Mouse (Mus musculus): ENCODE results near the gene Utp20. TPM values are rescaled to one million over a fixed set of nuclear protein-coding genes. Genes with fewer than 3 reads are reported as not detected.

The Utp20 gene
- total RNA-seq, 1 experiment, result 136 TPM

- in situ Hi-C loops (cut with MboI; ENCODE audit: low sequenced_read_pairs in 2 of 2, unreplicated experiment in 2 of 2), result no loop called here
- H3K9me3 ChIP-seq (ENCODE audit: control insufficient read depth, insufficient read depth, low read depth, low read length), result no peaks in the 10 kb centered on the region
- 0 out of 2 replicates have a peak, but pooled peaks have one; percentile 10 for TF ChIP-seq CHD2 (IDR thresholded peaks at IDR 0.05; ENCODE audit: low read depth, low read length)
- no peak for TF ChIP-seq ZNF384 (IDR thresholded peaks at IDR 0.05; ENCODE audit: low read depth, low read length)
- TF ChIP-seq HCFC1 (IDR thresholded peaks at IDR 0.05; ENCODE audit: borderline replicate concordance, insufficient read depth, low read length), result no peak
- no peak overlapping the region for H3K27ac ChIP-seq (ENCODE audit: insufficient read depth, low read depth, low read length, poor library complexity, severe bottlenecking)
- peak overlapping the region; percentile 88 for H3K9ac ChIP-seq (ENCODE audit: insufficient read depth, low read depth, low read length, poor library complexity, severe bottlenecking)
- DNase-seq (ENCODE audit: low read depth, low spot score), result no peak
- peaks cover 0 to 2% of the 10 kb centered on the region in 2 experiments; a peak in 1 of 4 replicates for H3K4me1 ChIP-seq (ENCODE audit: control insufficient read depth in 2 of 2, insufficient read depth in 2 of 2, low read length in 2 of 2, poor library complexity in 1 of 2)
- H3K36me3 ChIP-seq (ENCODE audit: control insufficient read depth, insufficient read depth, low read length, poor library complexity, severe bottlenecking), result no peaks in the 10 kb centered on the region
- H3K4me3 ChIP-seq (ENCODE audit: insufficient read depth in 1 of 2, low read depth in 1 of 2, low read length in 2 of 2, poor library complexity in 1 of 2, severe bottlenecking in 1 of 2), result peak overlapping the region; percentile 73 to 76
Measured at GRCm38 (mm10) chr10:88731496-88732308, 94.9 kb downstream of the Utp20 start.

GRCm38 (mm10) chr10:88730571-88731495 is 95.8 kb downstream of the Utp20 start, which contains the start of gene Arl1:
TSS of gene Arl1 (plus strand) at chr10:88730858.
- Histone ChIP-seq H3K36me3 (ENCODE audit: control insufficient read depth, insufficient read depth, low read length, poor library complexity, severe bottlenecking) (no peaks in the 10 kb centered on the region), H3K27ac (ENCODE audit: insufficient read depth, low read depth, low read length, poor library complexity, severe bottlenecking) (no peak within 1 kb of the TSS), H3K9me3 (ENCODE audit: control insufficient read depth, insufficient read depth, low read depth, low read length) (no peaks in the 10 kb centered on the region), H3K4me1 (ENCODE audit: control insufficient read depth in 2 of 2, insufficient read depth in 2 of 2, low read length in 2 of 2, poor library complexity in 1 of 2) (peaks cover 0 to 2% of the 10 kb centered on the region in 2 experiments; a peak in 1 of 4 replicates), H3K9ac (ENCODE audit: insufficient read depth, low read depth, low read length, poor library complexity, severe bottlenecking) (peak within 1 kb of the TSS; percentile 88), H3K4me3 (ENCODE audit: insufficient read depth in 1 of 2, low read depth in 1 of 2, low read length in 2 of 2, poor library complexity in 1 of 2, severe bottlenecking in 1 of 2) (peak within 1 kb of the TSS; percentile 73 to 76)
- TF ChIP-seq HCFC1 (IDR thresholded peaks at IDR 0.05; ENCODE audit: borderline replicate concordance, insufficient read depth, low read length) (peak; percentile 72), ZC3H11A (IDR thresholded peaks at IDR 0.05; ENCODE audit: borderline replicate concordance, low read depth, low read length) (peak; percentile 100), ZNF384 (IDR thresholded peaks at IDR 0.05; ENCODE audit: low read depth, low read length) (no peak), CHD2 (IDR thresholded peaks at IDR 0.05; ENCODE audit: low read depth, low read length) (no peak), MAFK (IDR thresholded peaks at IDR 0.05; ENCODE audit: insufficient read depth, low read depth, low read length) (no peak)
- DNase-seq (ENCODE audit: low read depth, low spot score), result peak; percentile 77
- in situ Hi-C loops (cut with MboI; ENCODE audit: low sequenced_read_pairs in 2 of 2, unreplicated experiment in 2 of 2), result no loop called here

- in situ Hi-C loops (cut with MboI; ENCODE audit: low sequenced_read_pairs in 2 of 2, unreplicated experiment in 2 of 2), result loop anchor here in 1 of 2 experiments (10.0 kb wide), 1 partner anchor 173 kb away; no protein-coding TSS in a partner anchor
- no peak for TF ChIP-seq ZNF384 (IDR thresholded peaks at IDR 0.05; ENCODE audit: low read depth, low read length)
- TF ChIP-seq CHD2 (IDR thresholded peaks at IDR 0.05; ENCODE audit: low read depth, low read length), result no peak
- TF ChIP-seq MAFK (IDR thresholded peaks at IDR 0.05; ENCODE audit: insufficient read depth, low read depth, low read length), result no peak
- no peak for TF ChIP-seq ZC3H11A (IDR thresholded peaks at IDR 0.05; ENCODE audit: borderline replicate concordance, low read depth, low read length)
- TF ChIP-seq HCFC1 (IDR thresholded peaks at IDR 0.05; ENCODE audit: borderline replicate concordance, insufficient read depth, low read length), result no peak
- DNase-seq (ENCODE audit: low read depth, low spot score), result no peak
Measured at GRCm38 (mm10) chr10:88728166-88728565, 98.4 kb downstream of the Utp20 start.

GRCm38 (mm10) chr10:88727128-88727527 is 99.5 kb downstream of the Utp20 start:
- Histone ChIP-seq H3K36me3 (ENCODE audit: control insufficient read depth, insufficient read depth, low read length, poor library complexity, severe bottlenecking) (no peaks in the 10 kb centered on the region), H3K9ac (ENCODE audit: insufficient read depth, low read depth, low read length, poor library complexity, severe bottlenecking) (no peak overlapping the region), H3K4me3 (ENCODE audit: insufficient read depth in 1 of 2, low read depth in 1 of 2, low read length in 2 of 2, poor library complexity in 1 of 2, severe bottlenecking in 1 of 2) (no peak overlapping the region), H3K4me1 (ENCODE audit: control insufficient read depth in 2 of 2, insufficient read depth in 2 of 2, low read length in 2 of 2, poor library complexity in 1 of 2) (peaks cover 0 to 4% of the 10 kb centered on the region in 2 experiments; a peak in 1 of 4 replicates), H3K9me3 (ENCODE audit: control insufficient read depth, insufficient read depth, low read depth, low read length) (no peaks in the 10 kb centered on the region), H3K27ac (ENCODE audit: insufficient read depth, low read depth, low read length, poor library complexity, severe bottlenecking) (no peak overlapping the region)
- DNase-seq (ENCODE audit: low read depth, low spot score), result no peak
- TF ChIP-seq HCFC1 (IDR thresholded peaks at IDR 0.05; ENCODE audit: borderline replicate concordance, insufficient read depth, low read length) (no peak), ZC3H11A (IDR thresholded peaks at IDR 0.05; ENCODE audit: borderline replicate concordance, low read depth, low read length) (peak; percentile 35; the same call in 1 of the 2 replicates)
- in situ Hi-C loops (cut with MboI; ENCODE audit: low sequenced_read_pairs in 2 of 2, unreplicated experiment in 2 of 2), result loop anchor here in 1 of 2 experiments (10.0 kb wide), 1 partner anchor 172 kb away; no protein-coding TSS in a partner anchor

More at GRCm38 (mm10) chr10:88728166-88728565, 98.4 kb downstream of the Utp20 start:
- Histone ChIP-seq H3K36me3 (ENCODE audit: control insufficient read depth, insufficient read depth, low read length, poor library complexity, severe bottlenecking) (no peaks in the 10 kb centered on the region), H3K9me3 (ENCODE audit: control insufficient read depth, insufficient read depth, low read depth, low read length) (no peaks in the 10 kb centered on the region), H3K4me1 (ENCODE audit: control insufficient read depth in 2 of 2, insufficient read depth in 2 of 2, low read length in 2 of 2, poor library complexity in 1 of 2) (peaks cover 0 to 4% of the 10 kb centered on the region in 2 experiments; a peak in 1 of 4 replicates), H3K27ac (ENCODE audit: insufficient read depth, low read depth, low read length, poor library complexity, severe bottlenecking) (no peak overlapping the region), H3K9ac (ENCODE audit: insufficient read depth, low read depth, low read length, poor library complexity, severe bottlenecking) (no peak overlapping the region), H3K4me3 (ENCODE audit: insufficient read depth in 1 of 2, low read depth in 1 of 2, low read length in 2 of 2, poor library complexity in 1 of 2, severe bottlenecking in 1 of 2) (no peak overlapping the region)

Data from ES-E14 (cell line).